Mouse (Mus musculus): ENCODE measurements around the gene Gale.

DNA sequence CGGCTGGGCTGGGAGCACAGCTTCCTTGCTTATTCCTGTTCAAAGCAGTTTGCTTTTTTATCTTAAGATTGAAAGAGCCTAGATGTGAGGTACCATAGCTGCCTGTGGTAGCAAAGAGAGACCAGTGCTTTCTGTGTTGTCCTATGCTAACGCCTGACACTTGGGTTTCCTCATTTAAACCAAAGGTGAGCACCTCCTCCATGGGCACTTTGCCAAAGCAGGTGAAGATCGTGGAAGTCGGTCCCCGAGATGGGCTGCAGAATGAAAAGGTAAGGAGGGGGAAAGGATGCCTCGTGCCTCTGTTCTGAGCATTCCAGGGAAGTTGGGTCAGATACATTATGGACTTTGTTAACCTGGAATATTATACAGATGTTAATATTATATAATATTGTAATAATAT lies 13.2 kb upstream of the Gale start:
- no peak for TF ChIP-seq CTCF (IDR thresholded peaks at IDR 0.05; ENCODE audit: low read depth, low read length)
- no peak for TF ChIP-seq POLR2A (IDR thresholded peaks at IDR 0.05; ENCODE audit: borderline replicate concordance, low read depth, low read length)

Data from bone marrow macrophage, adult 2 months (primary cell).